Mouse (Mus musculus): ENCODE measurements at regions not wholly inside any gene's neighbourhood (a gene's known extent, or its start where the extent isn't known, plus 50 kb on each side); places are given as distances from the start of the nearest gene placed in this dataset.
A peak's percentile ranks its signal among the peaks of the same experiment; 100 is the strongest.

GRCm38 (mm10) chr5:33548800-33549199 lies 80.6 kb downstream of the Fam53a start:
- no peak for DNase-seq

DNA sequence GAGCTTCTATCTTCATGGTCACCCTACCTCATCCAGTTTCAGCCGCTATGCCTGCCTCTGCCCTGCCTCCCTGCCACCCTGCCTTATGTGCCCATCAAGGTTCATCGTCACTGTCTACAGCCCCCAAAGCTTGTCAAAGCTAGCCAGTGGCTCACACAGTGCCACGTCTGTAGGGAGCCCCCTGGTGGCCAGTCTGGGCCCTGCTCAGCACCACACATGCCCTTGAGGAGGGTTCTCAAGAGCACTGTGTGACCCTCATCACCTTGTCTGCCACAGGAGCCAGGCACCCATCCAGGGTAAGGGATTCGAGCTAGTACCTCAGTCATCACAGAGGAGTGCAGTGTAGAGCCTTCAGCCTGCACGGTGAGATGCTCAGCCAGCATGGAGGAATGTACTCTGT lies 86.1 kb downstream of the Fam53a start:
- DNase-seq = peak; percentile 22

- no peak for DNase-seq
Observed at GRCm38 (mm10) chr5:33542643-33543042, 86.8 kb downstream of the Fam53a start.

DNA sequence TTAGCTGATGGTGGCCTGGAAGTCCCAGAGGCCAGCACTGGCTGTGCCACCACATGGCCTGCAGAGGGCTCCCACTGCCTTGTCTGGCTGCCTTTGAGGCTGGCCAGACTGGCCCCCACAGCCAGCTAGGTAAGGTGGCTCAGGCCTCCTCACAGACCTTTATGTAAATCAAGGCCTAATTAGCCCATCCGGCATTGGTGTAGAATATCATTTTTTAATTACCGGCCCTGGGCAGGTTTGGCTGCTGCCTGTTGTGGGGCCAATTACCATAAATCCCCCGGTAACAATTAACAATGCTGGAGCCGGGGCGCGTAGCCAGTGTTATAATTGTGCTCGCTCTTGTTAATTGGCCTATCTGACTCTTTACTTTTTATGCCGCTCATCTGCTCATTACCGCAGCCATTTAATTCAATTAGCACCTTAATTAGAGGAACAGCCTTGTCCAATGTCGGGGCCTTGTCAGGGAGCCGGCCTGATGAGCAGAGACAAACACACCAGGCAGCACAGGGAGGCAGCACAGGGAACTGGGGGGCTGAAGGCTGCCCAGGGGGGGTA lies 87.4 kb downstream of the Fam53a start:
- DNase-seq = peak; percentile 11

- no peak for DNase-seq
Observed at GRCm38 (mm10) chr5:33540259-33540658, 89.2 kb downstream of the Fam53a start.

GRCm38 (mm10) chr5:33537429-33537828 lies 92.0 kb downstream of the Fam53a start:
- no peak for DNase-seq

- DNase-seq = no peak
Observed at GRCm38 (mm10) chr5:33537017-33537416, 92.4 kb downstream of the Fam53a start.

GRCm38 (mm10) chr5:33536261-33536660 lies 93.2 kb downstream of the Fam53a start:
- DNase-seq = no peak

DNA sequence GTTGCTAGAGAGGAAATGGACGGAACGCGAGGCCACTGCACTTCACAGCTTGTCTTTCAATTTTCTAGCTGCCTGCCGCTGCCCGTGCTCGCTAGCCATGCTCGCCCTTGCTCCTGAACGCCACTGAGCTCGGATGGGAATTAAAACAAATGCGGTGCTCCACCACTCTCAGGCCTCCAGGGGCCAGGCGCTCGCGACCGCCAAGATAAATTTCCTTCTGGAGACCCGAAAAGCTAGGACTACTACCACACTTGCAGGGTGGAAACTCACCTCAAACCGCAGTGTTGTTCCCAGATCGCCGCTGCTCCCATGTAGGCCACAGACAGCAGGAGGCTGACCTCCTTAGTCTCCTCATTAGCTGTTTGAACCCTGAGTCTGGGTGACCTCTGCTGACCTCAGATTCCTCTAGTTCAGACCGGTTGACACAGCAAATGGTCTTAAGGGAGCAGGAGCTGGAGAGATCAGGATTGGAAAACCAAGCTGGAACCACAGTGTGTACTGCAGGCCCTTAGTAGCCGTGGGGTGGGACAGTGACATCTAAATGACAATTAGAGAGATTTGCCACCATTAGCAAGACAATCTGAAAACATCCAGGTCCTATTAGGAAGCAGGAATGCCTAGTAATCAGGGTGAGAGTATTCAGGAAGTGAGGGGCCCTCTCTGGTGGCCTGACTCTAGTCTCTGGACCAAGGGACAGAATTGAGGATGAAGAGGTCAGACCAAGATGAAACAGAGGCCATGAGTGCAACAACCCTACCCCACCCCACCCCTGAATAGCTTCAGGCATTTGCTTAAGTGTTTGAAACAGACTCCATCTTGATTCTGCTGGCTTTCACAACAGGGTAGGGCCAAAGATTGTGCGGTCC lies 94.1 kb downstream of the Fam53a start:
- DNase-seq = no peak

DNA sequence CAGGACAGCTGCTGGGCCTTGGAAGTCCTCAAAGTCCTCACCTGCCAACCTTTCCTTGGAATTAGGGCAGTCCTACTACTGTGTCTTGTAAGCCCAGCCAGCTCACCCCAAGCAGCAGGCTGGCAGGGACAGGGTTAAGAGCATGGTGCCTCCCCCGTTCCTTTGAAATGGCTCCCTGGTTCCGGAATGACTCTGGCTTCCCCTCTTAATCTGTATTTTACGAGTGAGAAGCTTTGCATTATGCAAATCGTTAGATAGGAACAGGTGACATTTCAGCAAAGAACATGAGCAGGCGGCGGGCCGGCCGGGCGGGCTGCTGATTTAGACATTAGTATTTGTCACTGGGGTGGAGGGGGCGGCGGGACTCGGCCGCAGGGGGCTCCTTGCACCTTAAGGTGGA lies 95.1 kb downstream of the Fam53a start:
- DNase-seq = no peak

GRCm38 (mm10) chr5:33533185-33533584 lies 96.2 kb downstream of the Fam53a start:
- no peak for DNase-seq

DNA sequence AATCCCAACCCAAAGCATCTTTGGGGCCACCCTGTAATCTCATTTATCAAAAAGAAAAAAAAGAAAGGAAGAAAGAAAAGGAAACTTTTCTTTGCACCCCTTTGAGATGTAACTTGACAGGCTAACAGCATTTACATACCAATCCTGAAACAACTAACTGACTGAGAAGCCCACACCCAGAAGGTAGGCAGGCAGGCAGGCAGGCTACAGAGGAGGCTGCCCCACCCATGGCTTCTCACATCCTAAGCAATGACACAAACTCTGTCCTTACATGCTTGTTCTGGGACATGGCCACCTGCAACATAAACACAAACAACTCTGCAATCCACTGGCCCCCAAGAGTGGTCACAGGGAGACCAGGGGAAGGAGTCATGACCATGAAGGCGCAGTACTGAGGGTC lies 97.5 kb upstream of the Nkx1-1 start:
- no peak for DNase-seq

GRCm38 (mm10) chr5:33529771-33530170 lies 96.0 kb upstream of the Nkx1-1 start:
- DNase-seq = no peak

GRCm38 (mm10) chr5:33528971-33529670 lies 95.3 kb upstream of the Nkx1-1 start:
- no peak for DNase-seq

GRCm38 (mm10) chr5:33527750-33528149 lies 94.0 kb upstream of the Nkx1-1 start:
- DNase-seq = no peak

- no peak for DNase-seq
Observed at GRCm38 (mm10) chr5:33527316-33527715, 93.5 kb upstream of the Nkx1-1 start.

DNA sequence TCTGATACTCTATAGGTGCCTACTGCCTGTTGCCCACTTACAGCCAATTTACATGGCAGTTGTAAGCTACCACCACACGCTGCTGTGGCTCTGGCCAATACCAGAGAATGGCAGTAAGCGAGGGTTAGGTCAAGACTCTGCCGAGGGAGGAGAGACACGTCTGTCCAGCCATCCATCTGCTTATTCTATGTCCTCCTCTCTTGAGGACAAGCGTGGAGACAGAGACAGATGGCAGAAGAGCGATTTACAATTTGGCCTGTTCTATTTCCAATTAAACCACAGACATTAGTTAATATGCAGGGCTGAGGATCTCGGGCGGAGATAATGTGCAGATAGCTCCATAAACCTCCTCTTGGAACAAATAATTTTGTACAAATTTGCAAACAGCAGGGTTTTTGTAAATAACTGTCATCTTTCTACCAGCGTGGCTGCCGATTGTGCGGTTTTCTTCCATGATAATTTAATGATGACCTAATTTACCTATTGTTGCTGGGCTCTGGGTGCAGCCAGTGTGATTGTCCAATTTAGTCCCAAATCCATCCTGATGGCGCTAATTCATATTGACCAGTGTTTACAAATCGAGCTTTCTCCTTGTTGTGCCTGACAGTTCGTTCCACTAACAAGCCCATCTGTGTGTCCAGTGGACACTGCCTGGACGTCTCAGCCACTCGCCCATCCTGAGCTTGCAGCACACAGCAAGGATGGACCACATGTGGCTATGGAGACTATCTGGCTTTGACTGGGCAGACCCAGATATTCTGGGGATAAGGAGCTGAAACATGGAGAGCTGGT lies 88.4 kb upstream of the Nkx1-1 start:
- DNase-seq = no peak

DNA sequence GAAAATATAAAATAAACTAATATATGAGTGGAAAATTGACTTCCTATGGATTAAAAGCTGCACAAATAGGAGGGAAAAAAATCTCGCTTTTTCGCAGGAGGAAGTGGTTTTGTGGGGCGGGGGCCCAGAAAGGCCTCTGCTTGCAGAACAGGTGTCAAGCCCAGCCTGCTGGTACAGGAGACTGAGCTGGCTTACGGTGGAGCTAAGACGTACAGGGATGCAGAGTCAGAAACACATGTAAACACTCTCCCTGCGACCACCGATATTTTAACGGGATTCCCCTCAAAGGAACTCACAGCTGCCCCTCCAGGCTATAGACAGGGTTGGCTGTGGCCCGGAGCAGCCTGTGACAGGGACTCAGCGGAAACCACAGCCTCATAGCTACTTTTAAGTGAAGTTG lies 87.1 kb upstream of the Nkx1-1 start:
- DNase-seq = no peak

- no peak for DNase-seq
Observed at GRCm38 (mm10) chr5:33519394-33519793, 85.6 kb upstream of the Nkx1-1 start.

DNA sequence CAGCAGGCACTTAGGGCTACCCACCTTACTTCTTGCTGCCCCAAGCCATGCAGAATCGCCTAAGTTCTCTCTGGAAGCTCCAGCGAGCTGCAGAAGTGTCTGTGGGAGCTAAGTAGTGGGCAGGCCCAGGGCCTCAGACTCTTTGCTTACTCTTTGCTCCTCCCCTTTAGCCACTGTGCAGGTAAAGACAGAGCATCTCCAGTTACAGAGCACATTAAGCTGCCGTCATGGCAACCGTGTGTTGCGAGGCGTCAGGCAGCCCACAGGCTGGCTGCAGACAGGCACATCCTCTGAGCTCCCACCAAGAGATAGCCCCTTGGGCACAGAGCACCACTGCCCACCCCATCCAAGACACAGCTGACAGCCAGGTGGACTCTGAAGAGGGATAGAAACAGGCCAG lies 85.1 kb upstream of the Nkx1-1 start:
- DNase-seq = no peak

DNA sequence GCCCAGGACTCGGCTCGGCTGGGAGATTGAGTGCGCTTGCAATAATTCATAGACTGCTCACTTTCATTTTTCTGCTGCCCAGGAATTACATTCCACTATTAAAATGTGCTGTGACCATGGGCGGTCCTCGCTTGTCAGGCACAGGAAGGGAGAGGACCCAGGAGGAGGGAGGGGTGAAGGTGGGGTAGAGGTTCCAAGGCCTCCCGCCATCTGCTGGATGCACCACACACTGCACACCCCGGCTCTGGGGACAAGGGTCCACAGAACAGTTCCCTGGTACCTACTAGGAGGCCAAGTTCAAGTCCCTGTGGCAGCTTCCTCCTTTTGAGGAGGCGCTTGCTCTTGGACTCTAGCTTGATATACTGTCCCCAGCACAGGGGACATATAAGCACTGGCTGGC lies 83.8 kb upstream of the Nkx1-1 start:
- no peak for DNase-seq

- DNase-seq = no peak
Observed at GRCm38 (mm10) chr5:33516211-33516610, 82.4 kb upstream of the Nkx1-1 start.

DNA sequence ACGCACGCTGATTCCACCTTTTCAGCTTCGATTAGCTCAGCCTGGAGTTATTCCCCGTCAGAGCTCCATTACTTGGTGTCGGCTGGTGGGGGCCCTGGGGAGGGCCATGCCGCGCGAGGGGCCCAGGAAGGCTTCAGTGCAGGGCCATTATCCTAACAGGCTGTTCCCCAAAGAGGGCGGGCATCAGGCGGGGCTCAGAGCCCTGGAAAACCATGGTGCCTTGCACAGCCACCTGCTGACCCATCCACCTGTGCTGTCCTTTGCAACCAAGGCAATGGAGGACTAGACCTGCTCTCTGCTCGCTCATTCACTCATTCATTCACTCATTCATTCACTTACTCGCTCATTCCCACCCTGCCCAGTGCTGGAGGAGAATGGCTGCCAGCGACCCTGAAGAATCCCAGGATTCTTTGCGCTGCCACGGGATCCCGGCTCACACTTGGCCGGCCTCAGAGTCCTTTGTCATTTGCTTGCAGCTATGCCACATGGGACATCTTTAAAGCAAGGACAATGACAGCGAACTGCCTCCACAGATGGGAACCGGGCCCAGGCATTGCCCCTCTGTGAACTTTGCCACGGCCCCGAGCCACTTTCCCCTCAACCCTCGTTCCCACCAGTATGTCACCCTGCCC lies 78.6 kb upstream of the Nkx1-1 start:
- DNase-seq = no peak

Measured in cerebellum, adult 11 months (tissue).